Mouse (Mus musculus) megakaryocyte, embryonic 14.5 days (primary cell): ENCODE results near the gene Nhlrc4.

Experiments
- FLI1 ChIP-seq: IDR thresholded peaks from 2 replicates; pipeline ENCODE4 v1.6.1; 2012; ENCODE audit warnings: low read length, inconsistent platforms, mixed read lengths
- GATA1 ChIP-seq: IDR thresholded peaks from 3 replicates; pipeline ENCODE4 v1.6.1; 2012; ENCODE audit warnings: mixed read lengths, low read length, inconsistent platforms, borderline replicate concordance

DNA sequence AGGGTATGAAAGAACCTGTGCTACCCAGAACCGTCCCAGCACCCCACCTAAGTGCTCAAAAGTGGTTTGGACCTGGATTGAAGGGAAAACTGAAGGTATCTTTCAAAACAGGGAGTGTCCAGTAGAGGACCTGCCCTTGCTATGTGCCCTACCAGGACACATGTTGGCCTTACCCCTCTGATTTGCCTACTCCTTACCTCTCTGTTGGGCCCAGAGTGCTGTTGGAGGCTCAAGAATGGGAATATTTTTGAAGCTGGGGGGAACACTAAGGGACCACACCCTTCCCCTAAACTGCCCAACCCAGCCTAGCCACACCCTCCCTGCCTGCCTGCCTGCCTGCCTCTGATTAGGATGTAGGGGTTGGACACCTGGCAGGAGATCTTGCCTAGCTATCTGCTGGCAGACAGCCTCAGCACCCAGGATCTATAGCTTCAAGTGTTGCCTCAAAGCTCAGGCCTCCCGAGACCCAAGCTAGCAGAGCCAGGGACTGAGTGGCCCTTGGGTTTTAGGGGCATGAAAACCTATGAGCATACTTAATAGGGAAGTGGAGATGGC is 2.1 kb downstream of the Nhlrc4 start:
- TF ChIP-seq GATA1 (no peak), FLI1 (no peak)
